Mouse (Mus musculus) adrenal gland, postnatal 4 days (tissue): ENCODE measurements around the gene Rab14. TPM values are rescaled to one million over a fixed set of nuclear protein-coding genes. Genes with fewer than 3 reads are reported as not detected.

Experiments used
- DNase-seq, 2 experiments: peaks; one replicate each; pipeline ENCODE4 v3.0.0; 2021 to 2022; ENCODE audit warnings: low spot score in 2 of 2, mixed read lengths in 2 of 2
- total RNA-seq, 2 experiments: library from RNA; stranded (reverse); gene quantifications; 2 replicates each; pipeline ENCODE4 v1.2.3; 2021

The Rab14 gene
- total RNA-seq, 2 experiments from 2014 or later = 213 to 230 TPM

GRCm38 (mm10) chr2:35157836-35158235 lies 43.1 kb downstream of the Rab14 start:
- DNase-seq = no peak

GRCm38 (mm10) chr2:35156985-35157384 lies 43.9 kb downstream of the Rab14 start:
- DNase-seq = no peak

- no peak for DNase-seq
These were observed 46.9 kb downstream of the Rab14 start for GRCm38 (mm10) chr2:35153844-35154554.

- DNase-seq = no peak
These were observed 47.7 kb downstream of the Rab14 start for GRCm38 (mm10) chr2:35153179-35153578.

- no peak for DNase-seq
These were observed 49.5 kb downstream of the Rab14 start for GRCm38 (mm10) chr2:35151303-35151882.

- no peak for DNase-seq
These were observed 52.1 kb downstream of the Rab14 start for GRCm38 (mm10) chr2:35148806-35149205.

GRCm38 (mm10) chr2:35141673-35142072 lies 59.2 kb downstream of the Rab14 start:
- no peak for DNase-seq

GRCm38 (mm10) chr2:35138576-35138975 lies 62.3 kb downstream of the Rab14 start:
- DNase-seq = no peak

- DNase-seq = no peak
These were observed 67.0 kb downstream of the Rab14 start for GRCm38 (mm10) chr2:35133891-35134290.

- no peak for DNase-seq
These were observed 68.3 kb downstream of the Rab14 start for GRCm38 (mm10) chr2:35132662-35133055.

- peak; percentile 86 to 87 for DNase-seq
These were observed 68.8 kb downstream of the Rab14 start for GRCm38 (mm10) chr2:35131991-35132661.

GRCm38 (mm10) chr2:35131491-35131890 lies 69.4 kb downstream of the Rab14 start:
- DNase-seq = no peak

Other genes with a start within 250 kb of the Rab14 start
- gene Traf1, start 239.3 kb downstream of the Rab14 start, total RNA-seq = 1 to 10 TPM; 2.1 to 3.4 TPM
- 10 to 100 TPM in 1 of 2 experiments, 1 to 10 TPM in 1; 1.2 to 35.5 TPM for gene Hc, start 139.7 kb downstream of the Rab14 start, total RNA-seq
- 10 to 100 TPM in 1 of 2 experiments, 1 to 10 TPM in 1; 1.3 to 16.5 TPM for gene AI182371, start 99.6 kb downstream of the Rab14 start, total RNA-seq
- gene Cntrl, start 91.6 kb downstream of the Rab14 start, total RNA-seq = 10 to 100 TPM; 33.3 to 36.4 TPM
- gene Gsn, start 55.3 kb upstream of the Rab14 start, total RNA-seq = 100 to 1,000 TPM; 136 to 137 TPM
- 10 to 100 TPM; 42.7 to 43.5 TPM for gene Stom, start 135.9 kb upstream of the Rab14 start, total RNA-seq
- not detected for gene 4930568D16Rik, start 166.6 kb upstream of the Rab14 start, total RNA-seq
- not detected for gene 4930402F06Rik, start 196.1 kb upstream of the Rab14 start, total RNA-seq